Mouse (Mus musculus) skeletal muscle tissue, adult 2 months (tissue): Measurements from ENCODE around the gene Olfr675.
"Not testable (repeated sequence)": the region's sequence is repeated elsewhere in the genome, so short reads cannot be mapped to it uniquely, and the experiment has no call there.

Experiments used
- DNase-seq: peaks from one replicate; pipeline ENCODE4 v3.0.0-alpha.2; 2012; ENCODE audit warnings: low read depth, low spot score

Gene Olfr675

GRCm38 (mm10) chr7:105028360-105028759 is at the start of gene Olfr675:
Gene Olfr675, minus strand, starts transcription at chr7:105028460.
- DNase-seq = no peak

GRCm38 (mm10) chr7:105064175-105064574 is 35.9 kb upstream of the Olfr675 start, which contains the start of gene Olfr678:
Gene Olfr678, plus strand, starts transcription at chr7:105064475.
- DNase-seq = no peak

- DNase-seq = no peak
Measured at GRCm38 (mm10) chr7:105058951-105059350, 30.7 kb upstream of the Olfr675 start.

GRCm38 (mm10) chr7:105033836-105034235 is 5.6 kb upstream of the Olfr675 start:
- DNase-seq = not testable (repeated sequence)

- no peak for DNase-seq
Measured at GRCm38 (mm10) chr7:105032398-105032797, 4.1 kb upstream of the Olfr675 start, which contains the start of gene Olfr676. Gene Olfr676, plus strand, starts transcription at chr7:105032698.

GRCm38 (mm10) chr7:105022530-105022929 is 5.7 kb downstream of the Olfr675 start:
- DNase-seq = no peak

GRCm38 (mm10) chr7:105001929-105002328 is 26.3 kb downstream of the Olfr675 start, which contains the start of gene Olfr672:
Gene Olfr672, minus strand, starts transcription at chr7:105002029.
- DNase-seq = no peak

- DNase-seq = no peak
Measured at GRCm38 (mm10) chr7:104979026-104979425, 49.2 kb downstream of the Olfr675 start, which contains the start of gene Olfr671. Gene Olfr671, minus strand, starts transcription at chr7:104979126.

- not testable (repeated sequence) for DNase-seq
Measured at GRCm38 (mm10) chr7:104972507-104972906, 55.8 kb downstream of the Olfr675 start.
